Mouse (Mus musculus): ENCODE results near the gene Gba. TPM values are rescaled to one million over a fixed set of nuclear protein-coding genes. Genes with fewer than 3 reads are reported as not detected.

The Gba gene
- 144 TPM for polyA plus RNA-seq (2017; shearing (Covaris generic))

GRCm38 (mm10) chr3:89202253-89203141 lies at the start of gene Gba:
Gene Gba, plus strand, starts transcription at chr3:89202928.

DNA sequence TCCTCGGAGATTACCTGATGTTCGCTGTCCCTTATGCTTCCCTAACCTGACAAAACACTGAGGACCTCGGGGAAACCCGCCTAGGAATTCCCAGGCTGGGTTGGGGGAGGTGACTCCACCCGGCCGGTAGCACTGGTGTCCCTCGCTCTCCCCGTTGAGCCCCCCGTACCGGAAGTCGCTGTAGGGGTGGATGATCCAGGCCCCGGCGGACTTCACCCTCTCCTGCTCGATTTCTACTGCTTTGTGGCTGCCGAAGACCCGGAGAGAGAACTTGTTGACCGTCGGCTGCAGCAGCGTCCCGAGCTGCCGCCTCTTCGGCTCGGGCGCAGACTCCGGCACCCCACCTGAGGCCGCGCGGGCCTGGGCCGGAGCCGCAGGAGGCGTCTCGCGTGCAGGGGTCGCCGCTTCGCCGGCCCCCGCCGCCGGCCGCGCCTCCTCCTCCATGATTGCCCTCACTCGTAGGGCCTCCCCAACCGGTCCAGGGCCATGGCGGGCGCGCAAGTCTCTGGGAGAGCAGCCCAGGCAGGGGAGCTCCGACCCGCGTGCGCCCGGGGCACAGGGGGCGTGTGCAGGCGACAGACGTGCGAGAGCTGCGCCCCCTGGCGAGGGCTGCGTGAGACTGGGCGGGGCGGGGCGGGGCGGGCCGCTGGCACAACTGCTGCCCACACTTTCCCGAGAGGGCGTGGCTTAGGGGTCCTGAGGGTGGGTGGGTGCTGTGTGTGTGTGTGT lies 42.9 kb upstream of the Gba start, which contains the start of gene Hcn3:
TSS of gene Hcn3 (minus strand) at position 581 of the 729 bp plus-strand sequence.

DNA sequence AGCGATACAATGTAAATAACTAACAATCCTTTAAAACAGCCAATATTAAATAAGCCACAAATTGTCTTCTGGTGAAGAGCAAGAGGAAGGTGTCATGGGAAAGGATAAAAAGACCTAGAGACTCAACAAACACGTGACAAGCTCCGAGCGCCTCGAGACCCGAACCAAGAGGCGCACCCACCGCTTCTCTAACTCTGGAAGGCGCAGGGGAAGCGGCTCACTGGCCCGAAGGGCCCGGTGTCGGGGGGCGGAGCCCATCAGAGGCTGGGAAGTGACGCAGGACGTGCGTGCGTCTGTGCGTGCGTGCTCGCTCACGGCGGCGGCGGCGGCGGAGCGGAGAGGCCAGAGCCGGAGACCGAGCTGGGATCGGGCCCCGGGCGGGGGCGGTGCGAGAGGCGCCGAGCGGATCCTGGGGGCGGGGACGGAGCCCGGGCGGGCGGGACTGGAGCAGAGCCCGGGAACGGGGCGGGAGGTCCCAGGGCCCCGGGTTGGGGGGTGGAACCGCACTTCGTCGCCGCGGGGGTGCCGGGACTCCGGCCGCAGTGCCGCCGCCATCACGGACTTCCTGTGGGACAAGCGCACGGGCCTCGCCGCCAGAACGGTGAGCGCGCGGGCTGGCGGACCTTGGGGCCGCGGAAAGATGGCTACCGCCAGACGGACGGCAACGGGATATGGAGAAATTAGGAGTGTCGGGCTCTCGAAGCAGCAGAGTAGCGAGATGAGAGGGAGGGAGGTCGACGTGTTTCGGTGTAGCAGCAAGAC lies 38.0 kb upstream of the Gba start, which contains the start of gene Clk2:
TSS of gene Clk2 (plus strand) at position 290 of the 762 bp plus-strand sequence.

DNA sequence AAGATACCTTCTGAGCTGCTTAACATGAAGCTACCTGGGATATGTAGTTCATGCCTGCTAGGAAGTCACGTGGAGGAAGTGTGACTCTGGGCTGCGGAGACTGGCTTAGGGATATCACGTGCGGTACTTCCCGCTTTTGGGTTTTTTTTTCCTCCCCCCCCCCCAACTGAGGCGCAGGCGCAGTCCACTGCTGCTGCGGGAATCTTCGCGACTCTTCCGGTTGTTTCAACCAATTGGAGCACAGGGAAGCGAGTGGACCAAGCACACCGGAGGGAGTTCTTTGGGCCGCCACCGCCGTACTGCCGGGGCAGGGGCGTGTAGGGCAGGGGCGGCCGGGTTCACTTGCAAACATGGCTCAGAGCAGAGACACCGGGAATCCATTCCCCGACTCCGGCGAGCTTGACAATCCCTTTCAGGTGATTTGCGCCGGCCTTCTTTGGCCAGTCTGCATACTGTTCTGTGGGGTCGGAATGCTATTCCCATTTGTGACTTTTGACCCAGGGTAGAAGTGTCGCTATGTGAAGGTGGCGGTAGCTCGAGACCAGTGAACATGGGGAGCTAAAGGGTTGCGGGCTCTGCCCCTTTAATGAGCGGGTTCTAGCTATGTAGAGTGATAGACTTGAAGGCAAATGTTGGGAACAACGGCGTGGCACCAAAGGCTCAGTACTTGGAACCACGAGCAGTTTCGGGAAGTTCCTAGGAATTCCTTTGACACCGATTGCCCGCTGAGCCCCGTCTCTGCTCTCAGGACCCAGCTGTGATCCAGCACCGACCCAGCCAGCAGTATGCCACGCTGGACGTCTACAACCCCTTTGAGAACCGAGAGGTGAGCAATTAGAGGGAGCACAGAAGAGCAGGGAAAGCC lies 25.3 kb upstream of the Gba start, which contains the start of gene Scamp3:
TSS of gene Scamp3 (plus strand) at position 232 of the 865 bp plus-strand sequence.

DNA sequence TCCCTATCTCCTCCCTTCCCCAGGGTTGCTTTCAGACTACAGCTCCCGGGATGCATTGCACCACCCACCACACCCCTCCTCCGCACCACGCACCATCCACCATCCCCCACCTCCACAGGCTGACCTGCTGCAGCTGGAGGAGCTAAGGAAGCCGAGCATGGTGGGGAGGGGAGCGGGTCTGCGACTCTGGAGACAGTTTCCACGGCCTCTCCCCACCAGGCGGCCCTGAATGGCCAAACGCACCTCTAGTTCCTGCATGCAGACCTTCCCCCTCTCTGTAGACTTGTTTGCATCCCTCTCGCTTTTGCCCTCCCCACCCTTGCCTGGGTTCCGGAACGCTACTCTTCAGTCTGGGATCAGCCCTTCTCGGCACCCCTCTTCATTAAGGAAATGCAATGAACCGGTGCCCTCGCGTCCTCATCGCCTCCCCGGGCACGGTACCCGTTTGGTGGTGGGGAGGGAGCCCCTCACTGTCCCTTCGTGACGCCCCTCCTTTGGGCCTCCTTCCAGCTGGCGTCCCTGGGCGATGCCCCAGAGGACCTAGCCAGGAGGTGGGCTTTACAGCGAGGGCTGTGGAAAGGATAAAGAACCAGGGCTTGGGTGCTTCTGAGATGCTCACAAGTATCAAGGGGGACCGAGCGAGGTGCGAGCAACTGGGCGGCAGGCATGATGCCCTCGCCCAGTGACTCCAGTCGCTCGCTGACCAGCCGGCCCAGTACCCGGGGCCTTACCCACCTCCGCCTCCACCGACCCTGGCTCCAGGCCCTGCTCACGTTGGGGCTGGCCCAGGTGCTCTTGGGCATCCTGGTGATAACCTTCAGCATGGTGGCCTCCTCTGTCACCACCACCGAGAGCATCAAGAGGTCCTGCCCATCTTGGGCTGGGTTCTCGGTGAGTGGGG lies 19.4 kb upstream of the Gba start, which contains the start of gene Fam189b:
TSS of gene Fam189b (plus strand) at position 86 of the 901 bp plus-strand sequence.

DNA sequence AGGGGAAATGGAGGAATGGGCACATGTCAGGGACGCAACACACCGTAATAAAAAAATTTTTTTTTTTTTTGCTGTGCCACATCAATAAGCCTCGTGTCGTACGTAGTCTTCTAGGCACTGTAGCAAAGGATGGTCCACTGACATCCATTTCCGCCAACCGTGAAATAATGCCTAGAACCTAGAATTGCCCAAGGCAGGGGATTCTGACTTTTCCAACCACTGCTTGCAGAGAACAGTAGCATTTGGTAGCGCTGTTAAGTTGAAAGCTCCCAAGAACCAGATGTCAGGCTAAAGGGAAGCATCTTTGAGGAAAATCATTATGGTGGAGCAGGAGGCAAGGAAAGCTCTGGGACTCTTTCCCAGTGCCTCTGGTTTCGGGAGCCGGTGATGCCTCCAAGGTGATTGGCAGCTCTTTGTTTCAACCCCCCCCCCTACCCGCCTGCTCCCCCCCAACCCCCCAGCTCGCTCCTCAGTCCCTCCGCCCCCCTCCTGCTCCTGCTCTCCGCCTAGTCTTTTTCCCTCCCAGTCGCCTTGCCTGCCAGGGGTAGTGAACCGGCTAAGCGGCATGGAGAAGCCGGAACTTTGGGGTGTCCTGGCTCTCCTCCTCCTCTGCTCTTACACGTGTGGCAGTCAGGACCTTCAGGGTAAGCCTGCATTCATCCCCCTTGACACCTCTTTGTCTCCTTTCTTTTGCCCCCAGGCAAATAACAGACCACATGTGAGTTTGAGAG lies 12.1 kb downstream of the Gba start, which contains the start of gene Thbs3:
TSS of gene Thbs3 (plus strand) at position 500 of the 731 bp plus-strand sequence.

DNA sequence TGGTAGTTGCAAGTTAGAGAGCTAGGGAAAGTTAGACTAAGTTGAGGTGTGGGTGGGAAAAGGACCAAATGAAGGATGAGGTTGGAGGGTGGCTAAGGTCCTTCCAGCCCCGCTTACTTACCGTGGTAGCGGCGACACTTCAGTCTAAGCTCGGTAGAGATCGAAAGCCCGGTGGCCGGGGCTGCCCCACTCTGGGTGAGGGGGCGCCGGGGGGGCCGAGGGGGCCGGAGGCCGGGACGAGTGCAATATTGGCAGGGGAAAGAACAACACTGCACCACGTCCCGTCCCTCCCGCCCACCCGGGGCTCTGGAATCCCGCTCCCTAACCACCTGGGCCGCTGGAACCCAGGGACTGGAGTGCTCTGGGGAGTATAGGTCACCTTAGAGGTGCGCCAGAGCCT lies 24.2 kb downstream of the Gba start, which contains the start of gene Mtx1:
TSS of gene Mtx1 (minus strand) at position 189 of the 400 bp plus-strand sequence.

DNA sequence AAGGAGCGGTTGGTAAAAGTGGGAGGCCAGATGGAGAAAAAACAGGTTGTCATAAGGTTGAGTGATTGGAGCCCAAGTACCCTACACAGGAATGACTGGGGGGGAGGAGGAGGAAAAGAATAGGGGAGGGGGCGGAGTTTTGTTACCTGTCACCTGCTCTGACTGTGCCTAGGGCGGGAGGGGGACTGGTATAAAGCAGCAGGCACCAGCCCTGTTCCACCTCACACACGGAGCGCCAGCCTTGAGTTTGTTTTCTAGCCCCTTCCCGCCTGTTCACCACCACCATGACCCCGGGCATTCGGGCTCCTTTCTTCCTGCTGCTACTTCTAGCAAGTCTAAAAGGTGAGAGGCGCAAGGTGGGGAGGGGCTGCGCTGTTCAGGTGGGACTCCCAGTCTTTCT lies 26.1 kb downstream of the Gba start, which contains the start of gene Muc1:
TSS of gene Muc1 (plus strand) at position 222 of the 400 bp plus-strand sequence.

DNA sequence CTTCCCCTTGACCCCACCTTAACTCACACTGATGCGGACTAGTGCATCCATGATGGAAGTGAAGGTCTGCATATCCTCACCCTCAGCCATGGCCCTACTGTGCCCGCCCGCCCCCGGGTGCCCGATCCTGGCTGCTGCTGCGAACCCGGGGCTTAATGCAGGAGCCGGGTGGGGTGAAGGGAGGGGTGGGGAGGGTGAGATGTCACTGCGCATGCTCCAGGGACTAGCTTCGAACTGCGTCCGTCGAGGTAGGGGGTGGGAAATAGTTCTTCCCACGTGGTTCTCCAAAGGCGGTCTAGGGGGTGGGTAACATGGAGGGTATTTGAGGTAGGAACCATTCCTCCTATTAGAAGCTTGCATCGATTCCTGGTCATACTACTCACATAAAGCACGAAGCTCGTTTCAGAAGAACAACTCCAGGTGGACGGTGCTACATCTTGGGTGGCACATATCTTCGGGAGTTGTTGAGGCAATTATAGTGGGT lies 43.0 kb downstream of the Gba start, which contains the start of gene Krtcap2:
TSS of gene Krtcap2 (plus strand) at position 279 of the 484 bp plus-strand sequence.

GRCm38 (mm10) chr3:89246261-89247100 lies 43.8 kb downstream of the Gba start, which contains the start of gene Trim46:
Gene Trim46, minus strand, starts transcription at chr3:89246309.

Other genes with a start within 250 kb of the Gba start
- 55.7 TPM for gene Rusc1, start 109.6 kb upstream of the Gba start, polyA plus RNA-seq (2017; shearing (Covaris generic))
- not detected for gene Gm43738, start 101.8 kb upstream of the Gba start, polyA plus RNA-seq (2017; shearing (Covaris generic))
- 114 TPM for gene Fdps, start 101.0 kb upstream of the Gba start, polyA plus RNA-seq (2017; shearing (Covaris generic))
- not detected for gene Pklr, start 66.8 kb upstream of the Gba start, polyA plus RNA-seq (2017; shearing (Covaris generic))
- 1.4 TPM for gene Hcn3, start 42.7 kb upstream of the Gba start, polyA plus RNA-seq (2017; shearing (Covaris generic))
- gene Clk2, start 38.1 kb upstream of the Gba start, polyA plus RNA-seq (2017; shearing (Covaris generic)): 24.5 TPM
- gene Scamp3, start 25.5 kb upstream of the Gba start, polyA plus RNA-seq (2017; shearing (Covaris generic)): 319 TPM
- gene Fam189b, start 19.8 kb upstream of the Gba start, polyA plus RNA-seq (2017; shearing (Covaris generic)): 240 TPM
- 2.3 TPM for gene Thbs3, start 12.3 kb downstream of the Gba start, polyA plus RNA-seq (2017; shearing (Covaris generic))
- gene Mtx1, start 24.2 kb downstream of the Gba start, polyA plus RNA-seq (2017; shearing (Covaris generic)): 151 TPM
- 0.79 TPM for gene Muc1, start 26.1 kb downstream of the Gba start, polyA plus RNA-seq (2017; shearing (Covaris generic))
- 281 TPM for gene Krtcap2, start 43.0 kb downstream of the Gba start, polyA plus RNA-seq (2017; shearing (Covaris generic))
- 4.5 TPM for gene Trim46, start 43.4 kb downstream of the Gba start, polyA plus RNA-seq (2017; shearing (Covaris generic))
- gene Dpm3, start 56.4 kb downstream of the Gba start, polyA plus RNA-seq (2017; shearing (Covaris generic)): 132 TPM
- 288 TPM for gene Slc50a1, start 67.6 kb downstream of the Gba start, polyA plus RNA-seq (2017; shearing (Covaris generic))
- gene Efna1, start 78.2 kb downstream of the Gba start, polyA plus RNA-seq (2017; shearing (Covaris generic)): not detected
- gene Efna3, start 120.0 kb downstream of the Gba start, polyA plus RNA-seq (2017; shearing (Covaris generic)): not detected
- gene Efna4, start 135.1 kb downstream of the Gba start, polyA plus RNA-seq (2017; shearing (Covaris generic)): 0.46 TPM
- gene Adam15, start 147.1 kb downstream of the Gba start, polyA plus RNA-seq (2017; shearing (Covaris generic)): 7.2 TPM
- gene Dcst2, start 159.0 kb downstream of the Gba start, polyA plus RNA-seq (2017; shearing (Covaris generic)): 0.20 TPM
- gene Dcst1, start 162.3 kb downstream of the Gba start, polyA plus RNA-seq (2017; shearing (Covaris generic)): 1.0 TPM
- gene Zbtb7b, start 191.8 kb downstream of the Gba start, polyA plus RNA-seq (2017; shearing (Covaris generic)): 62.0 TPM
- gene Lenep, start 199.9 kb downstream of the Gba start, polyA plus RNA-seq (2017; shearing (Covaris generic)): not detected
- gene Flad1, start 208.9 kb downstream of the Gba start, polyA plus RNA-seq (2017; shearing (Covaris generic)): 69.2 TPM
- 30.0 TPM for gene Cks1b, start 215.5 kb downstream of the Gba start, polyA plus RNA-seq (2017; shearing (Covaris generic))
- gene Shc1, start 215.5 kb downstream of the Gba start, polyA plus RNA-seq (2017; shearing (Covaris generic)): 99.8 TPM
- 25.5 TPM for gene Pygo2, start 227.3 kb downstream of the Gba start, polyA plus RNA-seq (2017; shearing (Covaris generic))
- gene Pbxip1, start 233.8 kb downstream of the Gba start, polyA plus RNA-seq (2017; shearing (Covaris generic)): 175 TPM

Data from CD4-positive, CD25-positive, alpha-beta regulatory T cell, adult 9 weeks (primary cell).